Mouse (Mus musculus): ENCODE measurements around the gene Kat2b.
"Not testable (repeated sequence)": the region's sequence is repeated elsewhere in the genome, so short reads cannot be mapped to it uniquely, and the experiment has no call there.

Gene Kat2b

GRCm38 (mm10) chr17:53566161-53566918, at the start of gene Kat2b:
Gene Kat2b (plus strand): TSS chr17:53566861.
- peak; percentile 54 for DNase-seq

DNA sequence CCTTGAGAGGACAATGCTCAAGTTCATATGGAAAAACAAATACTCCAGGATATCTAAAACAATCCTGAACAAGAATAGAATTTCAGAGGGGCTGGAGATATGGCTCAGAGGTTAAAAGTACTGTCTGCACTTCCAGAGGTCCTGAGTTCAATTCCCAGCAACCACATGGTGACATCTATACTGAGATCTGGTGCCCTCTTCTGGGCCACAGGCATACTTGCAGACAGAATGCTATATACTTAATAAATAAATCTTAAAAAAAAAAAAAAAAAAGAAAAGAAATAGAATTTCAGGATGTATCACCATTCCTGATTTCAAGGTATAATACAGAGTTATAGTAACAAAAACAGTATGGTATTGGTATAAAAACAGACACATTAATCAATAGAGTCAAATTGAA, 47.3 kb upstream of the Kat2b start:
- DNase-seq, result no peak

GRCm38 (mm10) chr17:53520509-53520908, 46.2 kb upstream of the Kat2b start:
- DNase-seq, result no peak

GRCm38 (mm10) chr17:53528034-53528433, 38.6 kb upstream of the Kat2b start:
- no peak for DNase-seq

DNA sequence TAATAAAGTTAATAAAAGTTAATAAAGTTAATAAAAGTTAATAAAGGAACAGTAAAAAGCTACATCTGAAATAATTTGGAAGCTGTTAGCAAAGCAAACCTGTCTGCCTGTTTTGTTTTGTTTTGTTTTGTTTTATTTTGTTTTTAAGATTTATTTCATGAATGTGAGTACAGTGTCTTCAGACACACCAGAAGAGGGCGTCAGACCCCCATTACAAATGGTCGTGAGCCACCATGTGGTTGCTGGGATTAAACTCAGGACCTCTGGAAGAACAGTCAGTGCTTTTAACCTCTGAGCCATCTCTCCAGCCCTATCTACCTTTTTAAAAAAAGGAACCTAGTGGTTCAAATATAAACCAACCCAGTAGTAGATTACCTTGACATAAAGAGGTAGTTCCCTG, 35.5 kb upstream of the Kat2b start:
- no peak for DNase-seq

GRCm38 (mm10) chr17:53532425-53532824, 34.2 kb upstream of the Kat2b start:
- no peak for DNase-seq

DNA sequence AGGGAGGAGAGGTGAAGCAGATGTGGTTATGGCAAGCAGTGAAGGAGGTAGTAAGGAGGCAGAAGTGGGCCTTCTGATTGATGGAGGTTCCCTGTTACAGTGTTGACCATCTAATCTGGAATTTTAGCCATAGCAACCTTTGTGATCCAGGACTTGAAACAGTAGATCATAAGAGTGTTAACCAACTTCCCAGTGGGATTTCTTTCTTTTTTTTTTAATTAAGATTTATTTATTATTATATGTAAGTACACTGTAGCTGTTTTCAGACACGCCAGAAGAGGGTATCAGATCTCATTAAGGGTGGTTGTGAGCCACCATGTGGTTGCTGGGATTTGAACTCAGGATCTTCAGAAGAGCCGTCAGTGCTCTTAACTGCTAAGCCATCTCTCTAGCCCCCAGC, 27.3 kb upstream of the Kat2b start, which contains the start of gene Pp2d1:
TSS of gene Pp2d1 (minus strand) at position 101 of the 400 bp plus-strand sequence.
- not testable (repeated sequence) for DNase-seq

GRCm38 (mm10) chr17:53542536-53542935, 24.1 kb upstream of the Kat2b start:
- no peak for DNase-seq

GRCm38 (mm10) chr17:53543591-53544324, 22.9 kb upstream of the Kat2b start:
- no peak for DNase-seq

DNA sequence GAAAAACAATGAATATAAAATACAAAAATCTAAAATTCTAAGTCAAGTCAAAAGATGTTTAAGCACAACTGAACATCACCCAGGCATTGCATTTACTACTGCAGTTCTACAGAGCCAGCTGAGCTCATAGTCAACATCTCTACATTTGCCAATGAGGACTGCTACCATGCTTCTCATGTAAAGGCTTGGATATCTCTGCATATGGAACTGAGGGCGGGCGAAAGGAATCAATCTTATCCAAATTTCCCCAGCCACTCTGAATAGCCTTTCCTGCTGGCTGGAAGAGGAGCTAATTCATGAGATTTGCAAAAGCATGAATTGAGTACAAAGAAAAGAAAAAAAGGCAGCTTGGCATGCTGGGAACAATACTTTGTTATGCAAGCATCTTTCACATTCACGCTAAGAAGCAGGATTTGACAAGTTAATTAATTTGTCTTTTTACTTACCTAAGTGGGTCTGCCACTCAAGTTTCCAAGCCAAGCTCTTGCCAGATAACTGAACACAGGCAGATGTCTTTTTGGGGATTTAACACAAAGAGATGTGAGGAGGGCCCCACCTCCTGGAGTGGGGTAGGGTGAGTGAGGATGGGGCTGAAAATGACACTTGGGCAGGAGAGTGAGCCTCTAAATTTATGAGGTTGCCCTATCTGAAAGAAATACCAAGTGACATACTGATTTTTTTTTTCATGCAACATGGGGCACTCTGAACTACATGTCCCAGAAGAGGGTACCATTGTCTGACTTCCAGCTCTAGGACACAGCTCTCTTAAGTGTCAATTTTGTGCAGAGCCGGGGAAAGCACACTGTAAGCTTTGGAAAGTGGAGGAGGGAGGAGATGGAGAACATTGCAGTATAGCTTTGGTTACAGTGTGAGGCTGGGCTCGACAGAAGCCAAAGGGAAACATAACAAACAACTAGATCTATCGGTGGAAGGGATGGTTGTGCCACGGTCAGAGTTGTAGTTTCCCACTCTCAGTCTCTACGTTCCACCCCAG, 15.1 kb upstream of the Kat2b start:
- no peak for DNase-seq

- DNase-seq, result no peak
Measured at GRCm38 (mm10) chr17:53554088-53554487, 12.6 kb upstream of the Kat2b start.

DNA sequence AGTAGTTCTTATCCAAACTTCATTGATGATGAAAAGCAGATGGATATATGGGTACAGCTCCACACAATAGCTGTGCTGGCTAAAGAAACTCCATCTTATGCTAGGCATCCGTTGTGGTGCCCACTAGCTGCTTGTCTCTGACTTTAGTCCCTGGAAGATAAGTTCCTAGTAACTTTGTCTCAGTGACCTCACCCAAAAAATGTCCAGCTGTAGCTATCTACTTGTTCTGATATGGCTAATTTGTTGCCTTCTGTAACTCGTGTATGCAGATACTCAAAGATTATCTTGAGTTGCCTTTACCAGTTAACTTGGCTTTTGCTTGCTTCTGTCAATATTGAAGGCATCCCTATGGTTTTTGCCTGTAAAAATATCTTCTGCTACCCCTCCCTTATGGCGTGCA, 11.8 kb upstream of the Kat2b start:
- no peak for DNase-seq

- no peak for DNase-seq
Measured at GRCm38 (mm10) chr17:53557443-53557842, 9.2 kb upstream of the Kat2b start.

DNA sequence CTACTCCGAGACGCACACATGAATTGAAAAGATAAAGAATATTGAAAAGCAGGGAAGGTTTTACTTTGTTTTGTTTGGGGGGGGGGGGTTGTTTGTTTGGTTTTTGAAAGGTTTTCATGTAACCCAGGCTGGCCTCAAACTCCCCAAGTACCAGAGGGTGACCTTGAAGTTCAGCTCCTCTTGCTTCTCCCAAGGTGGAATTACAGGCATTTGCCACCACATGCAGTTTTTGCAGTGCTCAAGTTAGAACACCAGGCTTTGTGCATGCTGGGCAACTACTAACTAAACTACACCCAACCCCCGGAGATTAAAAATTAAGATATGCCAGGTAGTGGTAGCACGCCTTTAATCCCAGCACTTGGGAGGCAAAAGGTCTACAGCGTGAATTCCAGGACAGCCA, 7.0 kb upstream of the Kat2b start:
- no peak for DNase-seq

GRCm38 (mm10) chr17:53561458-53562029, 5.1 kb upstream of the Kat2b start:
- no peak for DNase-seq

GRCm38 (mm10) chr17:53564837-53565236, 1.8 kb upstream of the Kat2b start:
- DNase-seq, result no peak

- peak; percentile 67 for DNase-seq
Measured at GRCm38 (mm10) chr17:53566919-53567345, 271 bp downstream of the Kat2b start.

DNA sequence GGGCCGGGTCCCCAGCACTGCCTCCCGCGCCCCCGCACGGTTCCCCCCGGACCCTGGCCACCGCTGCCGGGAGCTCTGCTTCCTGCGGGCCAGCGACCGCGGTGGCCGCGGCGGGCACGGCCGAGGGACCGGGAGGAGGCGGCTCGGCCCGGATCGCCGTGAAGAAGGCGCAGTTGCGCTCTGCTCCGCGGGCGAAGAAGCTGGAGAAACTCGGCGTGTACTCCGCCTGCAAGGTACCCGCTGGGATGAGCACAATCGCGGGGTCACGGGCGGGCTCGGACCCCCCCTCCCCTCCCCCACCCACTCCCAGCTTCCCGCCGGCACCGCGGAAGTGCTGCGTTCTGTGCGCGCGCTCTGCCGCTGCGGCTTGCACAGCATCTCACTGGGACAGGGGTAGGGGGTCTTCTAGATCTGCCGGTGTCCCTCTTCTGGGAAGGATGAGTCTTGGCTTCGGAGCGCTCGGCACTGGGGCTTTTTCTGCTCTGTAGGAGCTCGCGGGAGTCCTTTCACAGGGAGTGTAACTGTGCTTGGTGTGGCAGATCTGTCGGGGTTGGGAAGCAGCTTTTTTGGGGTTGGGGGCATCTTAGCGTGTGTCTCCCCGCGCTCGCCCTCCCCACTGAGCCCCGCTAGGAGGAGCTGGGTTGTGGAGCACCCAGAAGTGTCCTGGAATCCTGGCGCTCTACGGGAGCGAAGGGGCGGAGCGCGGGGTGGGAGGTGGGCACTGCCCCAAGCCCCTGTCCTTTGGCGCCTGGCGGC, 863 bp downstream of the Kat2b start:
- peak; percentile 66 for DNase-seq

GRCm38 (mm10) chr17:53568118-53568517, 1.5 kb downstream of the Kat2b start:
- DNase-seq, result peak; percentile 84

- no peak for DNase-seq
Measured at GRCm38 (mm10) chr17:53568734-53569386, 2.2 kb downstream of the Kat2b start.

DNA sequence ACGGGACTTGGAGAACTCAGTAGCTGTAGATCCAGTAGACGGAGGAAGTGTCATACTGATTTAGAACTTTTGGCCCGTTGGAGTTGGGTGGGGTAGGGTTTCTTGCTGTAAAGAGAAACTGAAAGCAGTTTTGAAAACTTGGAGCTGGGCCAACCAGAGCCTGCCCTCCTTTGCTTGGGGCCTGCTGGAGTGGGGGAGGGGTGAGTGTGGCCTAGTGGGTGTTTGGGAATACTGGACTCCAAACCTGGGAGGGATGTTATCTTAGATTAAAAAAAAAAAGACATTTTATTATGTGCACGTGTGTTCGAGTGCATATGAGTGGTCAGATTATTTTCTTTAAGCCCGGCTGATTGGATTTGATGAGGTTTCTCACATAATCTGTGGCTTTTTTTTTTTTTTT, 3.2 kb downstream of the Kat2b start:
- peak; percentile 68 for DNase-seq

Data from cerebellum, adult 11 months (tissue).